15 mouse cellular contexts compared by ENCODE assay signal in genomic region chr7:19383708-19384107, GRCm38 (mm10). TPM values are rescaled to one million over a fixed set of nuclear protein-coding genes. Genes with fewer than 3 reads are reported as not detected.
DNase-seq lines count a peak whose midpoint lies in the region; ATAC-seq and TF ChIP-seq lines count a peak whose summit lies in the region.
"Had no signal": no experiment of that assay in that cellular context is flagged by ENCODE, and none has a peak within 500 bp of the region (broad histone marks: within the 10 kb centered on the region; RNA-seq: fewer than 3 reads in every experiment).

No protein-coding gene starts in this region.

- H3K27me3 ChIP-seq in hindbrain, embryonic 10.5 days (ENCODE audit: insufficient read depth, poor library complexity, severe bottlenecking): no peaks in the 10 kb centered on the region
- no peaks in the 10 kb centered on the region for H3K27me3 ChIP-seq in hindbrain, postnatal 0 days (ENCODE audit: insufficient read depth, low read length)
- H3K27me3 ChIP-seq in midbrain, embryonic 13.5 days: no peaks in the 10 kb centered on the region
- no peaks in the 10 kb centered on the region for H3K27me3 ChIP-seq in midbrain, embryonic 15.5 days (replicated peaks)
- no peaks in the 10 kb centered on the region for H3K27me3 ChIP-seq in forebrain, embryonic 14.5 days (replicated peaks; ENCODE audit: control insufficient read depth, insufficient read depth, low read length)
- no peaks in the 10 kb centered on the region for H3K27me3 ChIP-seq in limb, embryonic 13.5 days

- H3K9ac ChIP-seq in hindbrain, postnatal 0 days (replicated peaks; ENCODE audit: low read length): no peak overlapping the region
- H3K9ac ChIP-seq in midbrain, embryonic 13.5 days (replicated peaks): peak overlapping the region; percentile 21
- H3K9ac ChIP-seq in midbrain, embryonic 15.5 days: no peak overlapping the region
- H3K9ac ChIP-seq in forebrain, embryonic 14.5 days (ENCODE audit: low read length): no peak overlapping the region
- H3K9ac ChIP-seq in limb, embryonic 13.5 days: no peak overlapping the region

- no peak for TF ChIP-seq CTCF in hindbrain, postnatal 0 days (IDR thresholded peaks at IDR 0.05; ENCODE audit: low read depth)

- no peaks in the 10 kb centered on the region for H3K9me3 ChIP-seq in hindbrain, embryonic 10.5 days
- no peaks in the 10 kb centered on the region for H3K9me3 ChIP-seq in hindbrain, postnatal 0 days (ENCODE audit: low read length)
- H3K9me3 ChIP-seq in midbrain, embryonic 13.5 days: no peaks in the 10 kb centered on the region
- no peaks in the 10 kb centered on the region for H3K9me3 ChIP-seq in midbrain, embryonic 15.5 days
- no peaks in the 10 kb centered on the region for H3K9me3 ChIP-seq in forebrain, embryonic 14.5 days (replicated peaks; ENCODE audit: control insufficient read depth, low read length)
- H3K9me3 ChIP-seq in limb, embryonic 13.5 days: no peaks in the 10 kb centered on the region

- peak overlapping the region; percentile 96; the same call in 1 of the 2 replicates for H3K4me3 ChIP-seq in hindbrain, embryonic 10.5 days
- no peak overlapping the region for H3K4me3 ChIP-seq in hindbrain, postnatal 0 days (ENCODE audit: low read length)
- peak overlapping the region; percentile 76; the same call in 1 of the 2 replicates for H3K4me3 ChIP-seq in midbrain, embryonic 13.5 days (replicated peaks)
- no peak overlapping the region for H3K4me3 ChIP-seq in midbrain, embryonic 15.5 days
- H3K4me3 ChIP-seq in forebrain, embryonic 14.5 days (ENCODE audit: low read depth, low read length): no peak overlapping the region
- H3K4me3 ChIP-seq in limb, embryonic 13.5 days: no peak overlapping the region
- H3K4me3 ChIP-seq: heart, adult 2 months had no signal

- WGBS in hindbrain, embryonic 10.5 days: 84% methylated on average over 9 of the region's 9 CpGs
- 90% methylated on average over 9 of the region's 9 CpGs for WGBS in hindbrain, postnatal 0 days
- 89% methylated on average over 9 of the region's 9 CpGs for WGBS in midbrain, embryonic 13.5 days
- 91% methylated on average over 9 of the region's 9 CpGs for WGBS in midbrain, embryonic 15.5 days
- WGBS in forebrain, embryonic 14.5 days: 84% methylated on average over 9 of the region's 9 CpGs
- whole genome bisulfite sequencing in limb, embryonic 13.5 days: 89% methylated on average over 9 of the region's 9 CpGs

- H3K36me3 ChIP-seq in hindbrain, embryonic 10.5 days: peaks cover 51% of the 10 kb centered on the region
- H3K36me3 ChIP-seq in hindbrain, postnatal 0 days (ENCODE audit: insufficient read depth, low read length): peaks cover 34% of the 10 kb centered on the region
- H3K36me3 ChIP-seq in midbrain, embryonic 13.5 days: peaks cover 48% of the 10 kb centered on the region
- peaks cover 19% of the 10 kb centered on the region for H3K36me3 ChIP-seq in midbrain, embryonic 15.5 days (replicated peaks)
- H3K36me3 ChIP-seq in forebrain, embryonic 14.5 days (ENCODE audit: control insufficient read depth, insufficient read depth, low read length): peaks cover 48% of the 10 kb centered on the region
- peaks cover 53% of the 10 kb centered on the region for H3K36me3 ChIP-seq in limb, embryonic 13.5 days

- no peak for DNase-seq in hindbrain, embryonic 10.5 days (ENCODE audit: low spot score)
- no peak for DNase-seq in hindbrain, postnatal 0 days (ENCODE audit: low spot score)
- no peak for DNase-seq in forebrain, embryonic 14.5 days (ENCODE audit: low spot score)
- DNase-seq in heart, adult 9 months (ENCODE audit: low spot score in 2 of 2): no peak
- DNase-seq: cerebellum, adult 9-11 months; heart, adult 2 months; heart, postnatal 14 days; kidney, postnatal 10 days; layer of hippocampus, adult 9-11 months; left cerebral cortex, postnatal 4 days; right cerebral cortex, postnatal 14 days had no signal

- peaks cover 27% of the 10 kb centered on the region for H3K4me1 ChIP-seq in hindbrain, embryonic 10.5 days (replicated peaks)
- no peaks in the 10 kb centered on the region; the same call in 1 of the 2 replicates for H3K4me1 ChIP-seq in hindbrain, postnatal 0 days (ENCODE audit: insufficient read depth, low read length)
- peaks cover 29% of the 10 kb centered on the region for H3K4me1 ChIP-seq in midbrain, embryonic 13.5 days (replicated peaks)
- peaks cover 29% of the 10 kb centered on the region for H3K4me1 ChIP-seq in midbrain, embryonic 15.5 days
- H3K4me1 ChIP-seq in forebrain, embryonic 14.5 days (ENCODE audit: control insufficient read depth, insufficient read depth, low read length): peaks cover 6% of the 10 kb centered on the region
- H3K4me1 ChIP-seq in limb, embryonic 13.5 days: peaks cover 15% of the 10 kb centered on the region

- no peak for ATAC-seq in hindbrain, postnatal 0 days
- ATAC-seq in midbrain, embryonic 13.5 days: no peak
- ATAC-seq in midbrain, embryonic 15.5 days (replicated peaks): no peak
- ATAC-seq in forebrain, embryonic 14.5 days: no peak
- ATAC-seq in limb, embryonic 13.5 days (ENCODE audit: low FRiP score, low read depth): no peak
- ATAC-seq: intestine, embryonic 16.5 days had no signal

- no peak overlapping the region for H3K4me2 ChIP-seq in hindbrain, postnatal 0 days (ENCODE audit: low read depth, low read length)
- H3K4me2 ChIP-seq in midbrain, embryonic 13.5 days (replicated peaks): peak overlapping the region; percentile 92
- no peak overlapping the region for H3K4me2 ChIP-seq in midbrain, embryonic 15.5 days
- H3K4me2 ChIP-seq in forebrain, embryonic 14.5 days (ENCODE audit: low read length): peak overlapping the region; percentile 87; the same call in 1 of the 2 replicates
- H3K4me2 ChIP-seq in limb, embryonic 13.5 days (replicated peaks): peak overlapping the region; percentile 91; the same call in 1 of the 2 replicates

- H3K27ac ChIP-seq in hindbrain, embryonic 10.5 days: no peak overlapping the region
- no peak overlapping the region for H3K27ac ChIP-seq in hindbrain, postnatal 0 days
- no peak overlapping the region for H3K27ac ChIP-seq in midbrain, embryonic 13.5 days
- no peak overlapping the region for H3K27ac ChIP-seq in midbrain, embryonic 15.5 days
- no peak overlapping the region for H3K27ac ChIP-seq in forebrain, embryonic 14.5 days (ENCODE audit: low read depth, low read length)
- H3K27ac ChIP-seq in limb, embryonic 13.5 days: no peak overlapping the region
- H3K27ac ChIP-seq: heart, adult 2 months had no signal

RNA-seq across cellular contexts. Expression of gene Ercc2, which starts 1.9 kb away (rescaled TPM):
- polyA plus RNA-seq in hindbrain, embryonic 10.5 days (2016; fragmentation: Nextera tagmentation; extraction: Ambion mirVana): 29.0 and 33.9 TPM in 2 replicates
- total RNA-seq in hindbrain, postnatal 0 days (2014; rRNA removed): 57.3 and 65.1 TPM in 2 replicates
- 18.6 and 19.9 TPM in 2 replicates for polyA plus RNA-seq in hindbrain, postnatal 0 days (2015; fragmentation: Nextera tagmentation; extraction: Ambion mirVana)
- 27.6 and 28.9 TPM in 2 replicates for polyA plus RNA-seq in midbrain, embryonic 13.5 days (2015; fragmentation: Nextera tagmentation; extraction: Ambion mirVana)
- polyA plus RNA-seq in midbrain, embryonic 15.5 days (2015; fragmentation: Nextera tagmentation; extraction: Ambion mirVana): 29.7 and 33.0 TPM in 2 replicates
- polyA plus RNA-seq in forebrain, embryonic 14.5 days (2014; fragmentation: Nextera tagmentation; extraction: Ambion mirVana): 12.9 and 15.2 TPM in 2 replicates
- polyA plus RNA-seq in limb, embryonic 13.5 days (2015; fragmentation: Nextera tagmentation; extraction: Ambion mirVana): 18.2 and 18.3 TPM in 2 replicates

RNA-seq across cellular contexts. Expression of gene Klc3, which starts 20.2 kb away (rescaled TPM):
- 2.9 and 7.1 TPM in 2 replicates for polyA plus RNA-seq in hindbrain, embryonic 10.5 days (2016; fragmentation: Nextera tagmentation; extraction: Ambion mirVana)
- total RNA-seq in hindbrain, postnatal 0 days (2014; rRNA removed): 2.3 and 2.9 TPM in 2 replicates
- polyA plus RNA-seq in hindbrain, postnatal 0 days (2015; fragmentation: Nextera tagmentation; extraction: Ambion mirVana): 1.7 and 2.7 TPM in 2 replicates
- polyA plus RNA-seq in midbrain, embryonic 13.5 days (2015; fragmentation: Nextera tagmentation; extraction: Ambion mirVana): 1.1 and 1.2 TPM in 2 replicates
- 1.4 and 1.5 TPM in 2 replicates for polyA plus RNA-seq in midbrain, embryonic 15.5 days (2015; fragmentation: Nextera tagmentation; extraction: Ambion mirVana)
- 0.81 and 1.3 TPM in 2 replicates for polyA plus RNA-seq in forebrain, embryonic 14.5 days (2014; fragmentation: Nextera tagmentation; extraction: Ambion mirVana)
- polyA plus RNA-seq in limb, embryonic 13.5 days (2015; fragmentation: Nextera tagmentation; extraction: Ambion mirVana): 8.3 and 8.6 TPM in 2 replicates

RNA-seq across cellular contexts. Expression of gene Ckm, which starts 20.9 kb away (rescaled TPM):
- polyA plus RNA-seq in hindbrain, embryonic 10.5 days (2016; fragmentation: Nextera tagmentation; extraction: Ambion mirVana): not detected in 2 replicates
- 3.9 and 27.4 TPM in 2 replicates for total RNA-seq in hindbrain, postnatal 0 days (2014; rRNA removed)
- 0.14 and 0.30 TPM in 2 replicates for polyA plus RNA-seq in hindbrain, postnatal 0 days (2015; fragmentation: Nextera tagmentation; extraction: Ambion mirVana)
- 0.07 TPM in 1 of 2 replicates, not detected in the other for polyA plus RNA-seq in midbrain, embryonic 13.5 days (2015; fragmentation: Nextera tagmentation; extraction: Ambion mirVana)
- not detected in 2 replicates for polyA plus RNA-seq in midbrain, embryonic 15.5 days (2015; fragmentation: Nextera tagmentation; extraction: Ambion mirVana)
- not detected in 2 replicates for polyA plus RNA-seq in forebrain, embryonic 14.5 days (2014; fragmentation: Nextera tagmentation; extraction: Ambion mirVana)
- polyA plus RNA-seq in limb, embryonic 13.5 days (2015; fragmentation: Nextera tagmentation; extraction: Ambion mirVana): 3.2 and 4.7 TPM in 2 replicates
- total RNA-seq: left cerebral cortex, postnatal 4 days had no signal

RNA-seq across cellular contexts. Expression of gene Ppp1r13l, which starts 24.2 kb away (rescaled TPM):
- polyA plus RNA-seq in hindbrain, embryonic 10.5 days (2016; fragmentation: Nextera tagmentation; extraction: Ambion mirVana): 4.7 and 5.6 TPM in 2 replicates
- 0.68 and 1.0 TPM in 2 replicates for total RNA-seq in hindbrain, postnatal 0 days (2014; rRNA removed)
- 1.0 and 1.2 TPM in 2 replicates for polyA plus RNA-seq in hindbrain, postnatal 0 days (2015; fragmentation: Nextera tagmentation; extraction: Ambion mirVana)
- 1.2 and 2.3 TPM in 2 replicates for polyA plus RNA-seq in midbrain, embryonic 13.5 days (2015; fragmentation: Nextera tagmentation; extraction: Ambion mirVana)
- 2.1 and 2.5 TPM in 2 replicates for polyA plus RNA-seq in midbrain, embryonic 15.5 days (2015; fragmentation: Nextera tagmentation; extraction: Ambion mirVana)
- 1.1 and 1.3 TPM in 2 replicates for polyA plus RNA-seq in forebrain, embryonic 14.5 days (2014; fragmentation: Nextera tagmentation; extraction: Ambion mirVana)
- polyA plus RNA-seq in limb, embryonic 13.5 days (2015; fragmentation: Nextera tagmentation; extraction: Ambion mirVana): 9.0 and 9.6 TPM in 2 replicates

RNA-seq across cellular contexts. Expression of gene Cd3eap, which starts 24.4 kb away (rescaled TPM):
- 18.7 and 24.4 TPM in 2 replicates for polyA plus RNA-seq in hindbrain, embryonic 10.5 days (2016; fragmentation: Nextera tagmentation; extraction: Ambion mirVana)
- 11.1 and 12.4 TPM in 2 replicates for total RNA-seq in hindbrain, postnatal 0 days (2014; rRNA removed)
- 17.9 and 19.3 TPM in 2 replicates for polyA plus RNA-seq in hindbrain, postnatal 0 days (2015; fragmentation: Nextera tagmentation; extraction: Ambion mirVana)
- polyA plus RNA-seq in midbrain, embryonic 13.5 days (2015; fragmentation: Nextera tagmentation; extraction: Ambion mirVana): 19.6 and 20.4 TPM in 2 replicates
- polyA plus RNA-seq in midbrain, embryonic 15.5 days (2015; fragmentation: Nextera tagmentation; extraction: Ambion mirVana): 22.0 and 25.1 TPM in 2 replicates
- polyA plus RNA-seq in forebrain, embryonic 14.5 days (2014; fragmentation: Nextera tagmentation; extraction: Ambion mirVana): 18.4 and 20.0 TPM in 2 replicates
- 29.9 and 31.8 TPM in 2 replicates for polyA plus RNA-seq in limb, embryonic 13.5 days (2015; fragmentation: Nextera tagmentation; extraction: Ambion mirVana)

Comparison
In these comparisons a context has a peak if more than half of its experiments do, and no peak if none do; other contexts are left out.
1. H3K4me3 ChIP-seq: peak in hindbrain, embryonic 10.5 days (single experiment) and midbrain, embryonic 13.5 days (single experiment); none in hindbrain, postnatal 0 days (single experiment), midbrain, embryonic 15.5 days (single experiment), forebrain, embryonic 14.5 days (single experiment) and limb, embryonic 13.5 days (single experiment).
2. H3K4me2 ChIP-seq: peak in midbrain, embryonic 13.5 days (single experiment), forebrain, embryonic 14.5 days (single experiment) and limb, embryonic 13.5 days (single experiment); none in hindbrain, postnatal 0 days (single experiment) and midbrain, embryonic 15.5 days (single experiment).